Mouse (Mus musculus): ENCODE measurements around the gene Tbc1d1.
A peak's percentile ranks its signal among the peaks of the same experiment; 100 is the strongest.
"Not testable (repeated sequence)": the region's sequence is repeated elsewhere in the genome, so short reads cannot be mapped to it uniquely, and the experiment has no call there.

Tbc1d1 gene

GRCm38 (mm10) chr5:64351968-64352367 is 195.9 kb downstream of the Tbc1d1 start:
- DNase-seq (ENCODE audit: low spot score in 2 of 2), result no peak

GRCm38 (mm10) chr5:64358639-64359584 is 202.8 kb downstream of the Tbc1d1 start:
- DNase-seq (ENCODE audit: low spot score in 2 of 2), result no peak

DNA sequence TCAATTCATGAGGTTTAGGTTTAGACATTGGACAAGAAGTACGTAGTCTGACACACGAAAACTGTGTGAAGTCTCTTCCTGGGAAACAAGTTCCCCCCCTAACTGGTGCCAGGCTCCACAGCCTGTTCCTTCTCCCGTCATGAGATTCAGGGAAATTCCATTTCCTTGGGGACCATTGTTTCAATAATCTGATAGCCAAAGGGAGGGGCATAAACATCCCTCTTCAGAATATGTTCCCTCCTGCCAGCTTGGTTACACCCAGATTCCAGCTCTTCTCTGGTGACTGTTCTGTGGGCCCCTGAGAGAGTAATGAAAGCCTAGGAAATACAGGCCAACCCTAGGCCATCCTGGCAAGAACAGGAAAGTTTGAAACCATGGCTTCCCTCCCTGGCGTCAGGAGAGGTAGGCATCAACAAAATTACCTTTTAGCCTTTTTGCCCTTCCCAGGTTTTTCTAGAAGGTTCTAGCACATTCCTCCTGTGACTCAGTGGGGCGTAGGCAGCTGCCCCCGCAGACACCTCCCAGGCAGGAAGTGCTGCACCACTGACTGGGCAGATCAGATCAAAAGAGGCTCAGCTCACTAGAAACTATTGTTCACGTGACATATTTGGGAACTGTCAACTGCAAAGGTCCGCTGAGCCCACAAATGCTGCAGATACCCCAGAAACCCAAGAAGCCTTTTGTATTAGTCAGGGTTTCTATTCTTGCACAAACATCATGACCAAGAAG is 204.2 kb downstream of the Tbc1d1 start:
- DNase-seq (ENCODE audit: low spot score in 2 of 2), result no peak

DNA sequence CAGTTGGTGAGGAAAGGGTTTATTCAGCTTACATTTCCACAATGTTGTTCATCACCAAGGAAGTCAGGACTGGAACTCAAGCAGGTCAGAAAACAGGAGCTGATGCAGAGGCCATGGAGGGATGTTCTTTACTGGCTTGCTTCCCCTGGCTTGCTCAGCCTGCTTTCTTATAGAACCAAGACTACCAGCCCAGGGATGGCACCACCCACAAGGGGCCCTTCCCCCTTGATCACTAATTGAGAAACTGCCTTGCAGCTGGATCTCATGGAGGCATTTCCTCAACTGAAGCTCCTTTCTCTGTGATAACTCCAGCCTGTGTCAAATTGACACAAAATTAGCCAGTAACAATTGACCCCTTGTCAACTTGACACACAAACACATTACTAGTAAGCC is 204.8 kb downstream of the Tbc1d1 start:
- DNase-seq (ENCODE audit: low spot score in 2 of 2), result not testable (repeated sequence)

- DNase-seq (ENCODE audit: low spot score in 2 of 2), result no peak
Observed at GRCm38 (mm10) chr5:64363859-64364406, 207.8 kb downstream of the Tbc1d1 start.

DNA sequence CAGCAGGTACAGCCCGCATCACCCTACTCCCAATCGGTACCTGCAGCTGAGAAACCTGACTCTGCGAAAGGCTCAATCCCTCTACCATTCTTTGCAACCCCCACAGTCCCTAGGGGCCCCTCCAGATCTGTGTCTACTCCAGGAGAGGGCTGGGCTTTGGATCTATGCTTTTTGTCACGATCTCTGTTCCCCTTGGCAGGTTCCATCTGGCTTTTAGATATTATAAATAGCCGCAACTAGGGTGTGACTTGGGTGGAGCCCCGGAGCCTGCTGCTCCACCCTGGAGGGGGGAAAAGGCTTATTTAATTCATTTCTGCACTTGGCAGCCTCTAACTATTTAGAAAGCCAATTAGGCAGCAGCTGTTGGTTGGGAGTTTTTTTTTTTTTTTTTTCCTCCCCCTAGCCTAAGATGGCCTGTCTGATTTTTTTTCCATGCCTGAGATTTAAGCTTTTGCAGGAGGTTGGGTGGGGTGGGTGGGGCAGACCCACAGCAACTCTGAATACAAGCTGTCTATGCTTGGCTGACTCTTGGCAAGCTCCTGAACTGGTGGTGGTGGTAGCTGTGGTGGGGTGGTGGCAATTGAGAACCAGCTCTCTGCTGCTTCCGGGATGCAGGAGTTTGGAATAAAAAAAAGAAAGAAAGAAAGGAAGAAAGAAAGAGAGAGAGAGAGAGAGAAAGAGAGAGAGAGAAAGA is 208.5 kb downstream of the Tbc1d1 start:
- DNase-seq (ENCODE audit: low spot score in 2 of 2), result peak in 1 of 2 experiments; percentile 44

DNA sequence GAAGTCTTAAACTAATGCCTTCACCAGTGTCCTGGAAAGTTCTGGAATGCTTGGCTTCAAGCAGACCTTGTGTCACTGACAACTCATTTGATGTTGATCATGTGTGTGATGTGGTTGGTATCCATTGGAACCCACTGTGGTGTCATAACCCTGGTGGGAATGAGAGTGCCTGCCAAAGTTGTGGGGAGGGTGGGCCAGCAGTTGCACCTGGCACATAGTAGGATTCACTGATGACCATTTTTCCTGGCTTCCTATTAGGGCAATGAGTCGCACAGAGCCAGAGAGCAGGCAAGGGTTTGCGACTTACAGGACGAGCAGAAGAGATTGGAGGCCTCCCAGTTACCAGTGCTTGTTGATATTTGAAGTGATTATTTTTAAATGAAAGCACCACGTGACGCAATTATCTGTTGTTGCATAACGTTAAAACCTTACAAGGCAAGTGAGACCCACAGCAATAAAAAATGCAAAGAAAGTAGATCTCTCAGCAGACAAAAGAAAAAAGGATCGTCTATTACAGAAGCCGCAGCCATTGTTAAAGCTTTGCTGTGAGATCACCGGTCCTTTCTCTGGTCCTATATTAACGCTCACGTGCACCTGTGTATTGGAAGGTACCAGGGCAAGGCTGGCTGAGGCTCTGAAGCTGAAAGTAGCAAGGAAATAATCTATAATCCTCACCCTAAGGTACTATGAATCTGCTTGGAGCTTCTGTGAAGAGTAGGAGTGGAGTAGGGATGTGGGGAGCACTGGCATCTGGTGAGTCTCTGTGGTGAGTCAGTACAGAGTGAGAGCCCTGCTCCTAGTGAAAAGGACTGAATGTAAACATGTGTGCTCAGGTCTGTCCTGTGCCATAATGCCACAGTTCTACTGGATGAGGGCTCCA is 209.3 kb downstream of the Tbc1d1 start:
- DNase-seq (ENCODE audit: low spot score in 2 of 2), result no peak

GRCm38 (mm10) chr5:64366113-64366512 is 210.0 kb downstream of the Tbc1d1 start:
- DNase-seq (ENCODE audit: low spot score in 2 of 2), result no peak

- peak in 1 of 2 experiments; percentile 60 for DNase-seq (ENCODE audit: low spot score in 2 of 2)
Observed at GRCm38 (mm10) chr5:64367426-64367825, 211.3 kb downstream of the Tbc1d1 start.

GRCm38 (mm10) chr5:64371331-64371831 is 215.3 kb downstream of the Tbc1d1 start:
- DNase-seq (ENCODE audit: low spot score in 2 of 2), result no peak

GRCm38 (mm10) chr5:64372292-64372961 is 216.3 kb downstream of the Tbc1d1 start:
- DNase-seq (ENCODE audit: low spot score in 2 of 2), result no peak

- DNase-seq (ENCODE audit: low spot score in 2 of 2), result no peak
Observed at GRCm38 (mm10) chr5:64373695-64374094, 217.6 kb downstream of the Tbc1d1 start.

DNA sequence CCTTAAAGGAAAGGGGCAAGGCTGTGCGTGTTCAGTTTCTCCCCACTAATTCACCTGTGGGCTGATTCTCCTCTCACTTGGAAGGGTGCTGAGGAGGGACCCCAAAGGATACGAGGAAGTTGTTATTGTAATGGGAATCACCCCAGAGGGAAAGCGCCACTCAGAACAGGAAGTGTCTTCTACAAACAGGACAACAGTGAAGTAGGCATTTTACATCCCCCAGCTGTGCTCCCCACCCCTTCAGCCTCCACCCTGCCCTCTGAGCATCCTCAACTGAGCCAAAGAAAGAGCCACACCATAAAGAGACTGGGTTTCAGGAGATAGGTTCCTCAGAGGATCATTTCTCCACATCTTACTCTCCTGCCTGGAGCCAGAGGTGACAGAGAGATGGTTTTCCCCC is 219.7 kb downstream of the Tbc1d1 start:
- DNase-seq (ENCODE audit: low spot score in 2 of 2), result no peak

GRCm38 (mm10) chr5:64376466-64376865 is 220.4 kb downstream of the Tbc1d1 start:
- DNase-seq (ENCODE audit: low spot score in 2 of 2), result no peak

GRCm38 (mm10) chr5:64377705-64378104 is 221.6 kb downstream of the Tbc1d1 start:
- no peak for DNase-seq (ENCODE audit: low spot score in 2 of 2)

- DNase-seq (ENCODE audit: low spot score in 2 of 2), result no peak
Observed at GRCm38 (mm10) chr5:64378591-64379275, 222.6 kb downstream of the Tbc1d1 start.

GRCm38 (mm10) chr5:64379829-64380228 is 223.7 kb downstream of the Tbc1d1 start:
- no peak for DNase-seq (ENCODE audit: low spot score in 2 of 2)

- no peak for DNase-seq (ENCODE audit: low spot score in 2 of 2)
Observed at GRCm38 (mm10) chr5:64380698-64381375, 224.7 kb downstream of the Tbc1d1 start.

GRCm38 (mm10) chr5:64381538-64381937 is 225.4 kb downstream of the Tbc1d1 start:
- no peak for DNase-seq (ENCODE audit: low spot score in 2 of 2)
